ENCODE assay signal across 17 mouse cellular contexts in genomic region chr19:29417894-29418293, GRCm38 (mm10). TPM values are rescaled to one million over a fixed set of nuclear protein-coding genes. Genes with fewer than 3 reads are reported as not detected.
DNase-seq lines count a peak whose midpoint lies in the region; ATAC-seq and TF ChIP-seq lines count a peak whose summit lies in the region.
"Had no signal": no experiment of that assay in that cellular context is flagged by ENCODE, and none has a peak within 500 bp of the region (broad histone marks: within the 10 kb centered on the region; RNA-seq: fewer than 3 reads in every experiment).

No protein-coding gene starts in this region.

- DNase-seq in layer of hippocampus, adult 2 months (ENCODE audit: low spot score in 2 of 2): no peak
- DNase-seq in layer of hippocampus, adult 8-10 months (ENCODE audit: low spot score in 2 of 2): no peak
- DNase-seq in CD4-positive, CD25-positive, alpha-beta regulatory T cell, adult 2 months (ENCODE audit: low read depth, low spot score): peak; percentile 56
- DNase-seq in stomach, postnatal 0 days (ENCODE audit: low spot score): no peak
- DNase-seq: adrenal gland, postnatal 25 days; kidney, postnatal 25 days; retina, postnatal 1 day; spleen, adult 18-20 months had no signal

- H3K36me3 ChIP-seq in forebrain, embryonic 16.5 days (ENCODE audit: control insufficient read depth, insufficient read depth): no peaks in the 10 kb centered on the region
- H3K36me3 ChIP-seq in stomach, postnatal 0 days (ENCODE audit: control insufficient read depth, insufficient read depth, low read length): no peaks in the 10 kb centered on the region
- H3K36me3 ChIP-seq: embryonic facial prominence, embryonic 13.5 days; forebrain, embryonic 10.5 days; intestine, embryonic 15.5 days had no signal

- peak; percentile 31; the same call in 1 of the 2 replicates for ATAC-seq in neutrophil, adult 5-6 weeks (ENCODE audit: extremely low read depth, insufficient number of reproducible peaks, low FRiP score, poor library complexity, severe bottlenecking)
- ATAC-seq in forebrain, embryonic 16.5 days: no peak
- no peak for ATAC-seq in stomach, postnatal 0 days (ENCODE audit: low FRiP score, low TSS enrichment)

- 73% methylated on average over 2 of the region's 2 CpGs for WGBS in forebrain, embryonic 16.5 days
- WGBS in stomach, postnatal 0 days: 47% methylated on average over 2 of the region's 2 CpGs

- H3K27me3 ChIP-seq in forebrain, embryonic 16.5 days (replicated peaks; ENCODE audit: control insufficient read depth, insufficient read depth, low read length): no peaks in the 10 kb centered on the region
- H3K27me3 ChIP-seq in stomach, postnatal 0 days (ENCODE audit: control insufficient read depth, insufficient read depth, low read length): no peaks in the 10 kb centered on the region
- H3K27me3 ChIP-seq: embryonic facial prominence, embryonic 13.5 days; intestine, embryonic 15.5 days had no signal

- H3K4me1 ChIP-seq in brown adipose tissue, adult 24 weeks (ENCODE audit: control insufficient read depth, insufficient read depth, insufficient read length, low read length): peaks cover 17% of the 10 kb centered on the region
- H3K4me1 ChIP-seq in forebrain, embryonic 16.5 days (replicated peaks; ENCODE audit: control insufficient read depth, insufficient read depth, low read length): peaks cover 4% of the 10 kb centered on the region
- H3K4me1 ChIP-seq in stomach, postnatal 0 days (replicated peaks; ENCODE audit: control insufficient read depth, insufficient read depth): no peaks in the 10 kb centered on the region
- H3K4me1 ChIP-seq: forebrain, embryonic 10.5 days; intestine, embryonic 15.5 days had no signal

- TF ChIP-seq EP300 in stomach, postnatal 0 days (optimal IDR thresholded peaks at IDR 0.05): no peak

- no peaks in the 10 kb centered on the region for H3K9me3 ChIP-seq in forebrain, embryonic 16.5 days (ENCODE audit: control insufficient read depth, low read length)
- no peaks in the 10 kb centered on the region for H3K9me3 ChIP-seq in stomach, postnatal 0 days (ENCODE audit: control insufficient read depth, low read length)
- H3K9me3 ChIP-seq: embryonic facial prominence, embryonic 13.5 days; forebrain, embryonic 10.5 days; intestine, embryonic 15.5 days had no signal

- H3K4me2 ChIP-seq in forebrain, embryonic 16.5 days (ENCODE audit: low read length): no peak overlapping the region
- H3K4me2 ChIP-seq in stomach, postnatal 0 days (replicated peaks; ENCODE audit: low read depth): no peak overlapping the region
- H3K4me2 ChIP-seq: embryonic facial prominence, embryonic 13.5 days had no signal

- H3K27ac ChIP-seq in layer of hippocampus, adult 2 months: no peak overlapping the region
- H3K27ac ChIP-seq in brown adipose tissue, adult 24 weeks (replicated peaks; ENCODE audit: low read depth, low read length): peak overlapping the region; percentile 14
- H3K27ac ChIP-seq in forebrain, embryonic 16.5 days (ENCODE audit: low read length): no peak overlapping the region
- H3K27ac ChIP-seq in stomach, postnatal 0 days (replicated peaks): no peak overlapping the region
- H3K27ac ChIP-seq: embryonic facial prominence, embryonic 13.5 days; forebrain, embryonic 10.5 days; intestine, embryonic 15.5 days had no signal

- no peak overlapping the region for H3K4me3 ChIP-seq in layer of hippocampus, adult 2 months
- no peak overlapping the region for H3K4me3 ChIP-seq in brown adipose tissue, adult 24 weeks (ENCODE audit: insufficient read depth, low read depth, low read length)
- H3K4me3 ChIP-seq in forebrain, embryonic 16.5 days (replicated peaks; ENCODE audit: low read length): no peak overlapping the region
- H3K4me3 ChIP-seq in stomach, postnatal 0 days (ENCODE audit: low read depth, low read length): no peak overlapping the region
- H3K4me3 ChIP-seq: embryonic facial prominence, embryonic 13.5 days; forebrain, embryonic 10.5 days; intestine, embryonic 15.5 days had no signal

- H3K9ac ChIP-seq in forebrain, embryonic 16.5 days (replicated peaks; ENCODE audit: low read depth, low read length): no peak overlapping the region
- no peak overlapping the region for H3K9ac ChIP-seq in stomach, postnatal 0 days (ENCODE audit: low read length)
- H3K9ac ChIP-seq: embryonic facial prominence, embryonic 13.5 days; intestine, embryonic 15.5 days had no signal

- 0 out of 2 replicates have a peak, but pooled peaks have one; percentile 3 for TF ChIP-seq CTCF in layer of hippocampus, adult 2 months (conservative IDR thresholded peaks at IDR 0.05)
- no peak for TF ChIP-seq CTCF in stomach, postnatal 0 days (IDR thresholded peaks at IDR 0.05; ENCODE audit: low read depth)

RNA-seq across cellular contexts. Expression of gene Pdcd1lg2, which starts 7.2 kb away (rescaled TPM):
- not detected for total RNA-seq in layer of hippocampus, adult 2 months (2021)
- under 1 TPM in 2 of 4 experiments, not detected in 2; 0.27 to 0.37 TPM for total RNA-seq in layer of hippocampus, adult 8-10 months (2022)
- not detected in 2 replicates for polyA plus RNA-seq in brown adipose tissue, adult 24 weeks (2012; ENCODE audit: insufficient read depth, insufficient read length, missing spikeins)
- 5.8 and 5.9 TPM in 2 replicates for total RNA-seq in neutrophil, adult 5-6 weeks (2017)
- not detected in 2 replicates for polyA plus RNA-seq in forebrain, embryonic 16.5 days (2015; fragmentation: Nextera tagmentation; extraction: Ambion mirVana)
- polyA plus RNA-seq in stomach, postnatal 0 days (2015; fragmentation: Nextera tagmentation; extraction: Ambion mirVana): 0.05 and 0.06 TPM in 2 replicates
- total RNA-seq: adrenal gland, postnatal 25 days; ES-E14; layer of hippocampus, postnatal 25 days had no signal
- polyA plus RNA-seq: embryonic facial prominence, embryonic 13.5 days; forebrain, embryonic 10.5 days; intestine, embryonic 15.5 days; neural tube, embryonic 11.5 days had no signal

RNA-seq across cellular contexts. Expression of gene Cd274, which starts 50.6 kb away (rescaled TPM):
- total RNA-seq in layer of hippocampus, adult 2 months (2021): 1 to 10 TPM in 1 of 2 experiments, under 1 TPM in 1; 1.00 to 1.2 TPM
- 1 to 10 TPM; 1.1 to 4.6 (median 3.2) TPM for total RNA-seq in layer of hippocampus, adult 8-10 months (2022)
- polyA plus RNA-seq in brown adipose tissue, adult 24 weeks (2012; ENCODE audit: insufficient read depth, insufficient read length, missing spikeins): 52.6 and 58.2 TPM in 2 replicates
- total RNA-seq in neutrophil, adult 5-6 weeks (2017): 39.5 and 42.1 TPM in 2 replicates
- 1.1 and 1.3 TPM in 2 replicates for polyA plus RNA-seq in forebrain, embryonic 16.5 days (2015; fragmentation: Nextera tagmentation; extraction: Ambion mirVana)
- 0.08 and 0.16 TPM in 2 replicates for polyA plus RNA-seq in stomach, postnatal 0 days (2015; fragmentation: Nextera tagmentation; extraction: Ambion mirVana)

RNA-seq across cellular contexts. Expression of gene Plgrkt, which starts 50.7 kb away (rescaled TPM):
- total RNA-seq in layer of hippocampus, adult 2 months (2021): 10 to 100 TPM; 26.4 to 27.6 TPM
- total RNA-seq in layer of hippocampus, adult 8-10 months (2022): 10 to 100 TPM; 33.5 to 36.8 (median 34.8) TPM
- polyA plus RNA-seq in brown adipose tissue, adult 24 weeks (2012; ENCODE audit: insufficient read depth, insufficient read length, missing spikeins): 118 and 119 TPM in 2 replicates
- 158 and 160 TPM in 2 replicates for total RNA-seq in neutrophil, adult 5-6 weeks (2017)
- polyA plus RNA-seq in forebrain, embryonic 16.5 days (2015; fragmentation: Nextera tagmentation; extraction: Ambion mirVana): 101 and 111 TPM in 2 replicates
- 166 and 169 TPM in 2 replicates for polyA plus RNA-seq in stomach, postnatal 0 days (2015; fragmentation: Nextera tagmentation; extraction: Ambion mirVana)
